Mouse (Mus musculus) neural tube, embryonic 14.5 days (tissue): Measurements from ENCODE around the gene Selenof. TPM values are rescaled to one million over a fixed set of nuclear protein-coding genes. Genes with fewer than 3 reads are reported as not detected.
A peak's percentile ranks its signal among the peaks of the same experiment; 100 is the strongest.

Source experiments
- ATAC-seq: fragments of 200-750 bp; cut with Nextera tagmentation; 2 replicates; pipeline ENCODE4 v1.8.0; 2017; ENCODE audit warnings: low read depth, mild to moderate bottlenecking, moderate TSS enrichment, moderate library complexity
- H3K27ac ChIP-seq: fragments of 300-500 bp; sonication (generic); 2 replicates; pipeline ENCODE4 v1.5.1; 2014; ENCODE audit warnings: low read depth, mild to moderate bottlenecking, control low read depth, low read length, moderate library complexity, mixed read lengths
- H3K27me3 ChIP-seq: fragments of 300-500 bp; sonication (generic); 2 replicates; pipeline ENCODE4 v1.6.1; 2014; ENCODE audit warnings: low read length; ENCODE audit not compliant: control insufficient read depth, insufficient read depth
- H3K36me3 ChIP-seq: fragments of 300-500 bp; sonication (generic); 2 replicates; pipeline ENCODE4 v1.6.1; 2014; ENCODE audit warnings: low read length, mixed read lengths; ENCODE audit not compliant: control insufficient read depth, insufficient read depth
- H3K4me1 ChIP-seq: fragments of 300-500 bp; sonication (generic); 2 replicates; pipeline ENCODE4 v1.6.1; 2014; ENCODE audit warnings: low read length; ENCODE audit not compliant: control insufficient read depth, insufficient read depth
- H3K4me2 ChIP-seq: fragments of 300-500 bp; sonication (generic); 2 replicates; pipeline ENCODE4 v1.6.1; 2014; ENCODE audit warnings: mild to moderate bottlenecking, low read depth, low read length, control low read depth
- H3K4me3 ChIP-seq: fragments of 300-500 bp; sonication (generic); 2 replicates; pipeline ENCODE4 v1.5.1; 2014; ENCODE audit warnings: low read depth, low read length, control low read depth, mixed read lengths
- H3K9ac ChIP-seq: fragments of 300-500 bp; sonication (generic); replicated peaks from 2 replicates; pipeline ENCODE4 v1.6.1; 2014; ENCODE audit warnings: low read depth, mild to moderate bottlenecking, control low read depth, low read length, mixed read lengths
- H3K9me3 ChIP-seq: fragments of 300-500 bp; sonication (generic); 2 replicates; pipeline ENCODE4 v1.6.1; 2016; ENCODE audit warnings: low read length; ENCODE audit not compliant: control insufficient read depth
- WGBS: fragments of 180-500 bp; shearing (Covaris S2); extraction: QIAGEN DNeasy Blood & Tissue Kit; methylation state at CpG from one replicate; pipeline ENCODE4 v1.1.7; 2014; 5-methylcytosine and 5-hydroxymethylcytosine counted together
- polyA plus RNA-seq: library from polyadenylated mRNA; unstranded; fragments of >200 nt; fragmentation: Nextera tagmentation; extraction: Ambion mirVana; gene quantifications from 2 replicates; pipeline ENCODE4 v1.2.1, GENCODE M21; 2014

Selenof gene
- polyA plus RNA-seq, 1 experiment from 2014 or later, result 485 TPM

GRCm38 (mm10) chr3:144570816-144571487 is 848 bp downstream of the Selenof start:
- WGBS, result under 1% methylated on average over 25 of the region's 25 CpGs
- ATAC-seq, result no peak
- Histone ChIP-seq H3K27me3 (no peaks in the 10 kb centered on the region), H3K36me3 (0 out of 2 replicates have a peak, but pooled peaks cover 4% of the 10 kb centered on the region), H3K27ac (peak overlapping the region; percentile 98), H3K9me3 (no peaks in the 10 kb centered on the region), H3K4me3 (peak overlapping the region; percentile 76), H3K9ac (peak overlapping the region; percentile 87), H3K4me1 (peaks cover 25% of the 10 kb centered on the region), H3K4me2 (peak overlapping the region; percentile 53)

- no peak overlapping the region for H3K4me2 ChIP-seq
- WGBS, result 94% methylated on average over 7 of the region's 7 CpGs
- peaks cover 15% of the 10 kb centered on the region for H3K4me1 ChIP-seq
- H3K9me3 ChIP-seq, result no peaks in the 10 kb centered on the region
- no peak overlapping the region for H3K27ac ChIP-seq
- H3K36me3 ChIP-seq, result peaks cover 11% of the 10 kb centered on the region; the same call in 1 of the 2 replicates
- no peak for ATAC-seq
- no peak overlapping the region for H3K9ac ChIP-seq
- H3K27me3 ChIP-seq, result no peaks in the 10 kb centered on the region
- no peak overlapping the region for H3K4me3 ChIP-seq
These were observed 4.2 kb downstream of the Selenof start for GRCm38 (mm10) chr3:144574256-144574655.

GRCm38 (mm10) chr3:144577366-144578340 is 7.5 kb downstream of the Selenof start:
- no peak for ATAC-seq
- Histone ChIP-seq H3K4me1 (0 out of 2 replicates have a peak, but pooled peaks cover 2% of the 10 kb centered on the region), H3K36me3 (peaks cover 16% of the 10 kb centered on the region), H3K27ac (no peak overlapping the region), H3K4me2 (no peak overlapping the region), H3K27me3 (no peaks in the 10 kb centered on the region), H3K9ac (no peak overlapping the region), H3K9me3 (no peaks in the 10 kb centered on the region), H3K4me3 (no peak overlapping the region)
- WGBS, result 92% methylated on average over 10 of the region's 10 CpGs

GRCm38 (mm10) chr3:144578921-144579320 is 8.8 kb downstream of the Selenof start:
- H3K27ac ChIP-seq, result no peak overlapping the region
- no peak overlapping the region for H3K4me2 ChIP-seq
- H3K4me3 ChIP-seq, result no peak overlapping the region
- H3K4me1 ChIP-seq, result no peaks in the 10 kb centered on the region
- H3K9me3 ChIP-seq, result no peaks in the 10 kb centered on the region
- 96% methylated on average over 4 of the region's 4 CpGs for WGBS
- peaks cover 12% of the 10 kb centered on the region for H3K36me3 ChIP-seq
- ATAC-seq, result no peak
- no peaks in the 10 kb centered on the region for H3K27me3 ChIP-seq
- no peak overlapping the region for H3K9ac ChIP-seq

- 87% methylated on average over 5 of the region's 5 CpGs for WGBS
- Histone ChIP-seq H3K9ac (no peak overlapping the region), H3K9me3 (no peaks in the 10 kb centered on the region), H3K4me3 (no peak overlapping the region), H3K27me3 (no peaks in the 10 kb centered on the region), H3K4me2 (no peak overlapping the region), H3K4me1 (no peaks in the 10 kb centered on the region), H3K27ac (no peak overlapping the region), H3K36me3 (peaks cover 12% of the 10 kb centered on the region)
- ATAC-seq, result no peak
These were observed 9.7 kb downstream of the Selenof start for GRCm38 (mm10) chr3:144579796-144580195.

- no peaks in the 10 kb centered on the region for H3K9me3 ChIP-seq
- H3K9ac ChIP-seq, result no peak overlapping the region
- no peak for ATAC-seq
- H3K4me1 ChIP-seq, result no peaks in the 10 kb centered on the region
- no peaks in the 10 kb centered on the region for H3K27me3 ChIP-seq
- no peak overlapping the region for H3K27ac ChIP-seq
- H3K4me3 ChIP-seq, result no peak overlapping the region
- 83% methylated on average over 7 of the region's 7 CpGs for WGBS
- peaks cover 12% of the 10 kb centered on the region for H3K36me3 ChIP-seq
- no peak overlapping the region for H3K4me2 ChIP-seq
These were observed 10.2 kb downstream of the Selenof start for GRCm38 (mm10) chr3:144580281-144580680.

- WGBS, result 95% methylated on average over 3 of the region's 3 CpGs
- no peak overlapping the region for H3K9ac ChIP-seq
- no peak for ATAC-seq
- no peaks in the 10 kb centered on the region for H3K27me3 ChIP-seq
- no peak overlapping the region for H3K4me2 ChIP-seq
- no peak overlapping the region for H3K27ac ChIP-seq
- H3K4me3 ChIP-seq, result no peak overlapping the region
- no peaks in the 10 kb centered on the region for H3K4me1 ChIP-seq
- peaks cover 12% of the 10 kb centered on the region for H3K36me3 ChIP-seq
- no peaks in the 10 kb centered on the region for H3K9me3 ChIP-seq
These were observed 11.7 kb downstream of the Selenof start for GRCm38 (mm10) chr3:144581842-144582241.

- Histone ChIP-seq H3K4me3 (no peak overlapping the region), H3K9me3 (no peaks in the 10 kb centered on the region), H3K4me2 (no peak overlapping the region), H3K9ac (no peak overlapping the region), H3K27me3 (no peaks in the 10 kb centered on the region), H3K4me1 (no peaks in the 10 kb centered on the region), H3K36me3 (peaks cover 12% of the 10 kb centered on the region), H3K27ac (no peak overlapping the region)
- no peak for ATAC-seq
- WGBS, result 80% methylated on average over 4 of the region's 4 CpGs
These were observed 12.2 kb downstream of the Selenof start for GRCm38 (mm10) chr3:144582306-144582705.

GRCm38 (mm10) chr3:144583789-144584188 is 13.7 kb downstream of the Selenof start:
- ATAC-seq, result no peak
- Histone ChIP-seq H3K27ac (no peak overlapping the region), H3K36me3 (peaks cover 6% of the 10 kb centered on the region)

More at GRCm38 (mm10) chr3:144583789-144584188, 13.7 kb downstream of the Selenof start:
- Histone ChIP-seq H3K4me3 (no peak overlapping the region), H3K4me1 (no peaks in the 10 kb centered on the region), H3K9ac (no peak overlapping the region), H3K27me3 (no peaks in the 10 kb centered on the region), H3K9me3 (no peaks in the 10 kb centered on the region), H3K4me2 (no peak overlapping the region)
- 76% methylated on average over 5 of the region's 5 CpGs for WGBS
